Mouse (Mus musculus) small intestine, adult 2 months (tissue): Measurements from ENCODE around the gene Dclre1a. TPM values are rescaled to one million over a fixed set of nuclear protein-coding genes. Genes with fewer than 3 reads are reported as not detected.

Experiments
- H3K27ac ChIP-seq: fragments of 200-500 bp; 2 replicates; pipeline ENCODE4 v1.5.1; 2012; ENCODE audit warnings: low read depth, low read length, control low read depth, inconsistent platforms; ENCODE audit not compliant: insufficient read depth
- H3K27me3 ChIP-seq: fragments of 200-500 bp; 2 replicates; pipeline ENCODE4 v1.6.1; 2012; ENCODE audit warnings: mild to moderate bottlenecking, moderate library complexity, low read length, inconsistent platforms; ENCODE audit not compliant: control insufficient read depth, insufficient read depth
- H3K36me3 ChIP-seq: fragments of 200-500 bp; 2 replicates; pipeline ENCODE4 v1.6.1; 2012; ENCODE audit warnings: mild to moderate bottlenecking, low read length, control low read depth, inconsistent platforms; ENCODE audit not compliant: control insufficient read depth, insufficient read depth
- H3K4me1 ChIP-seq: fragments of 200-500 bp; 2 replicates; pipeline ENCODE4 v1.6.1; 2012; ENCODE audit warnings: low read length, inconsistent platforms, mixed read lengths; ENCODE audit not compliant: control insufficient read depth, insufficient read depth, insufficient read length
- H3K4me3 ChIP-seq: fragments of 200-500 bp; 2 replicates; pipeline ENCODE4 v1.5.1; 2012; ENCODE audit warnings: low read depth, mild to moderate bottlenecking, control low read depth, inconsistent platforms, low read length, moderate library complexity
- CTCF ChIP-seq: fragments of 200-500 bp; IDR thresholded peaks from 2 replicates; pipeline ENCODE4 v1.5.1; 2012; ENCODE audit warnings: low read depth, mild to moderate bottlenecking, control low read depth, inconsistent platforms, low read length, moderate library complexity, mixed read lengths; ENCODE audit not compliant: insufficient replicate concordance, insufficient read length; ENCODE audit errors: extremely low read depth
- POLR2A ChIP-seq: fragments of 200-500 bp; IDR thresholded peaks from 2 replicates; pipeline ENCODE4 v1.6.1; 2012; ENCODE audit warnings: low read depth, mild to moderate bottlenecking, control low read depth, inconsistent platforms, low read length, moderate library complexity
- WGBS: fragments of 180-500 bp; shearing (Covaris S2); methylation state at CpG from one replicate; pipeline ENCODE4 v1.1.7; 2018; 5-methylcytosine and 5-hydroxymethylcytosine counted together
- polyA plus RNA-seq: library from polyadenylated mRNA; depleted of rRNA; stranded (reverse); fragments of >200 nt; gene quantifications from 2 replicates; pipeline ENCODE4 v1.2.3, GENCODE M21; 2012

Gene Dclre1a
- polyA plus RNA-seq, 1 experiment = 2.6 TPM

GRCm38 (mm10) chr19:56584288-56584687 is 36.3 kb upstream of the Dclre1a start:
- H3K27me3 ChIP-seq = no peaks in the 10 kb centered on the region
- 79% methylated on average over 3 of the region's 3 CpGs for WGBS
- H3K27ac ChIP-seq = no peak overlapping the region
- H3K4me1 ChIP-seq = peaks cover 21% of the 10 kb centered on the region
- H3K36me3 ChIP-seq = peaks cover 18% of the 10 kb centered on the region
- TF ChIP-seq POLR2A (no peak), CTCF (no peak)
- H3K4me3 ChIP-seq = no peak overlapping the region

GRCm38 (mm10) chr19:56583785-56584184 is 35.8 kb upstream of the Dclre1a start:
- Histone ChIP-seq H3K27ac (no peak overlapping the region), H3K36me3 (peaks cover 13% of the 10 kb centered on the region), H3K4me3 (no peak overlapping the region), H3K4me1 (peaks cover 18% of the 10 kb centered on the region), H3K27me3 (no peaks in the 10 kb centered on the region)
- WGBS = 76% methylated on average over 5 of the region's 5 CpGs
- TF ChIP-seq CTCF (no peak), POLR2A (no peak)

GRCm38 (mm10) chr19:56581981-56582380 is 34.0 kb upstream of the Dclre1a start:
- H3K27ac ChIP-seq = no peak overlapping the region
- no peak for TF ChIP-seq POLR2A
- TF ChIP-seq CTCF = no peak
- 89% methylated on average over 5 of the region's 5 CpGs for WGBS

GRCm38 (mm10) chr19:56577801-56578200 is 29.8 kb upstream of the Dclre1a start:
- no peaks in the 10 kb centered on the region for H3K4me1 ChIP-seq
- 77% methylated on average over 1 of the region's 1 CpGs for WGBS
- no peak for TF ChIP-seq POLR2A
- TF ChIP-seq CTCF = no peak
- no peak overlapping the region for H3K27ac ChIP-seq
- peaks cover 26% of the 10 kb centered on the region for H3K36me3 ChIP-seq
- no peaks in the 10 kb centered on the region for H3K27me3 ChIP-seq
- no peak overlapping the region for H3K4me3 ChIP-seq

More at GRCm38 (mm10) chr19:56581981-56582380, 34.0 kb upstream of the Dclre1a start:
- Histone ChIP-seq H3K27me3 (no peaks in the 10 kb centered on the region), H3K4me3 (no peak overlapping the region), H3K4me1 (peaks cover 11% of the 10 kb centered on the region; the same call in 1 of the 2 replicates), H3K36me3 (peaks cover 17% of the 10 kb centered on the region)

- 95% methylated on average over 6 of the region's 6 CpGs for WGBS
- TF ChIP-seq CTCF (no peak), POLR2A (no peak)
- peaks cover 35% of the 10 kb centered on the region for H3K36me3 ChIP-seq
- H3K27ac ChIP-seq = no peak overlapping the region
- H3K4me1 ChIP-seq = no peaks in the 10 kb centered on the region
- no peak overlapping the region for H3K4me3 ChIP-seq
- H3K27me3 ChIP-seq = no peaks in the 10 kb centered on the region
Observed at GRCm38 (mm10) chr19:56573184-56573583, 25.2 kb upstream of the Dclre1a start.

GRCm38 (mm10) chr19:56571913-56572312 is 23.9 kb upstream of the Dclre1a start:
- 85% methylated on average over 5 of the region's 5 CpGs for WGBS
- H3K4me3 ChIP-seq = no peak overlapping the region
- no peak overlapping the region for H3K27ac ChIP-seq
- H3K4me1 ChIP-seq = no peaks in the 10 kb centered on the region
- TF ChIP-seq CTCF (no peak), POLR2A (no peak)
- peaks cover 26% of the 10 kb centered on the region for H3K36me3 ChIP-seq
- no peaks in the 10 kb centered on the region for H3K27me3 ChIP-seq

GRCm38 (mm10) chr19:56571234-56571633 is 23.2 kb upstream of the Dclre1a start:
- WGBS = 62% methylated on average over 2 of the region's 2 CpGs
- TF ChIP-seq POLR2A (no peak), CTCF (no peak)
- Histone ChIP-seq H3K4me1 (no peaks in the 10 kb centered on the region), H3K27ac (no peak overlapping the region), H3K27me3 (no peaks in the 10 kb centered on the region), H3K4me3 (no peak overlapping the region), H3K36me3 (peaks cover 23% of the 10 kb centered on the region)
